Mouse (Mus musculus): ENCODE measurements around the gene Atg4d.

- no peak for TF ChIP-seq CTCF (IDR thresholded peaks at IDR 0.05; ENCODE audit: low read depth)
- no peak for TF ChIP-seq EP300 (IDR thresholded peaks at IDR 0.05; ENCODE audit: low read depth)
Observed at GRCm38 (mm10) chr9:21266889-21267288, 1.8 kb downstream of the Atg4d start.

All from liver, postnatal 0 days (tissue).